Mouse (Mus musculus) liver, postnatal 0 days (tissue): ENCODE results near the gene Krtap29-1.

Experiments used
- CTCF ChIP-seq: sonication (generic); IDR thresholded peaks from 2 replicates; pipeline ENCODE4 v1.5.1; 2016; ENCODE audit warnings: antibody characterized with exemption, low read depth
- EP300 ChIP-seq: IDR thresholded peaks from 2 replicates; pipeline ENCODE4 v1.6.1; 2016; ENCODE audit warnings: antibody characterized with exemption, low read depth, mild to moderate bottlenecking

DNA sequence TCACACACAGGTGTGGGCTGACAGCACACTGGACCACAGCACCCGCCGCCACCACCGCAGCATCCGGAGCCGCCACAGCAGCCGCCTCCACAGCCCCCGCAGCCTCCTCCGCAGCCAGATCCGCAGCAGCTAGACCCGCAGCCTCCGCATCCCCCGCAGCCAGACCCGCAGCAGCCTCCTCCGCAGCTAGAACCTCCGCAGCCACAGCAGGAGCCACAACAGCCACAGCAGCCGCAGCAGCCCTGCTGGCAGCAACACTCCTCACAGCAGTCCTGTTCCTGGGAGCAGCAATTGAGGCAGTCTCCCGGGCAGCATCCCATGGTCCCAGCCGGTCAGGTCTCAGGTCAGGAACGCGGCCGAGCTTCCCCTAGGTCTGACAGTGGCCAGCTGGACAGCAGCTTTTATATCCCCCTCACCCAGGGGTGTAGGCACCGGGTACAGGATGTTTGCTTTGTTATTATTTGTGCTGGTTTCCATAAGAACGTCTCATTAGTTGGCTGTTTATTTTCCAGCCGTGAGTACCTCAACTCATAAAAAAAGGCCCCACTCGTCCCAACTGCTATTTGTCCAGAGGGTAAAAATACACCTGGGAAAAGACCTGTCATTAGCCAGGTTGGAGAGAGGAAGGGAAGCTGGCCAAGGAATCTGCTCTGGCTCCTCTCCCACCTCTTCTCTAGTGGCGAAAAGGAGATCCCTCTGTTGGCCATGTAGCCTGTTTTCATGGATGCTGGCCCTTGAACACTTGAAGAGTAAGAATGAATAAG is 14.9 kb upstream of the Krtap29-1 start, which contains the start of gene Krtap17-1:
- no peak for TF ChIP-seq CTCF
- TF ChIP-seq EP300 = no peak
